Mouse (Mus musculus) mouse embryonic stem cell (cell line): ENCODE measurements around the gene Slc25a25.

Experiments
- in situ Hi-C, 2 experiments: fragments of 300-500 bp; cut with MboI; formaldehyde crosslinking; loops; 1 replicate in 1 of 2; 3 replicates in 1 of 2; pipeline ENCODE4 v1.14.3; 2019 to 2020; ENCODE audit warnings: low sequenced_read_pairs in 2 of 2, low pct_unique_long_range_greater_than_20kb in 1 of 2, mixed read lengths in 1 of 2; ENCODE audit not compliant: unreplicated experiment in 1 of 2

The Slc25a25 gene

GRCm38 (mm10) chr2:32381775-32382223, 69.4 kb downstream of the Slc25a25 start, which contains the start of gene 1110008P14Rik:
TSS of gene 1110008P14Rik (minus strand) at chr2:32381938.
- in situ Hi-C loops, result no loop called here

- in situ Hi-C loops, result no loop called here
Observed at GRCm38 (mm10) chr2:32381141-32381774, 70.0 kb downstream of the Slc25a25 start.

GRCm38 (mm10) chr2:32380001-32380500, 71.2 kb downstream of the Slc25a25 start:
- in situ Hi-C loops, result no loop called here

- in situ Hi-C loops, result no loop called here
Observed at GRCm38 (mm10) chr2:32376963-32377362, 74.3 kb downstream of the Slc25a25 start.

GRCm38 (mm10) chr2:32375317-32375940, 75.8 kb downstream of the Slc25a25 start:
- in situ Hi-C loops, result no loop called here

- in situ Hi-C loops, result no loop called here
Observed at GRCm38 (mm10) chr2:32374191-32374590, 77.1 kb downstream of the Slc25a25 start.

- in situ Hi-C loops, result no loop called here
Observed at GRCm38 (mm10) chr2:32367315-32367714, 83.9 kb downstream of the Slc25a25 start.
